Comparison of ENCODE assay signal across 16 mouse cellular contexts in the genomic region with DNA sequence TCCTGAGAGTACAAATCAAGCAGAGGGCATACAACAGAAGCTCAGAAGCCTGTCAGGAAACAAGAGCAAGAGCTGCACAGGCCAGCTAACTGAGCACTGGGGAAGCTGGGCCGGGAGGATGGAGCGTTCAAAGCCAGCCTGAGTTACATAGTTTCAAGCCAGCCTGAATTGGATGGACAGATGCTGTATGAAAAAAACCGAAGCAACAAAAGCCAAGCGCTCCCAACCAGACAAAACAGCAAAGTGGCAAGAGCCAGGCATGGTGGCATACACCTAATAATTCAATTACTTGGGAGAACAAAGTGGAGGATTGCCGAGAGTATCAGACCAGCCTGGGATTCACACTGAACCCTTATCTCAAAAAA. TPM values are rescaled to one million over a fixed set of nuclear protein-coding genes. Genes with fewer than 3 reads are reported as not detected.
DNase-seq lines count a peak whose midpoint lies in the region; ATAC-seq and TF ChIP-seq lines count a peak whose summit lies in the region.
"Had no signal": no experiment of that assay in that cellular context is flagged by ENCODE, and none has a peak within 500 bp of the region (broad histone marks: within the 10 kb centered on the region; RNA-seq: fewer than 3 reads in every experiment).

No protein-coding gene starts in this region.

- no peak; the same call in 1 of the 2 replicates for ATAC-seq in heart, embryonic 11.5 days (replicated peaks; ENCODE audit: insufficient number of reproducible peaks, low FRiP score, low TSS enrichment)
- ATAC-seq in lung, embryonic 15.5 days (ENCODE audit: borderline replicate concordance, extremely low read depth, low FRiP score, low TSS enrichment), result no peak
- no peak for ATAC-seq in lung, postnatal 0 days
- ATAC-seq in heart, postnatal 0 days (ENCODE audit: insufficient read depth, low read depth), result no peak
- no peak for ATAC-seq in liver, postnatal 0 days
- ATAC-seq in midbrain, embryonic 14.5 days (ENCODE audit: low FRiP score, low TSS enrichment), result no peak
- no peak for ATAC-seq in midbrain, embryonic 11.5 days (ENCODE audit: low FRiP score)
- ATAC-seq: midbrain, embryonic 15.5 days had no signal

- H3K4me2 ChIP-seq in heart, embryonic 11.5 days, result peak overlapping the region; percentile 61
- H3K4me2 ChIP-seq in lung, embryonic 15.5 days, result peak overlapping the region; percentile 48
- no peak overlapping the region for H3K4me2 ChIP-seq in lung, postnatal 0 days (replicated peaks; ENCODE audit: low read depth, low read length)
- H3K4me2 ChIP-seq in heart, postnatal 0 days (ENCODE audit: low read depth, low read length), result peak overlapping the region; percentile 51
- peak overlapping the region; percentile 71 for H3K4me2 ChIP-seq in liver, postnatal 0 days (ENCODE audit: low read depth, low read length)
- no peak overlapping the region for H3K4me2 ChIP-seq in midbrain, embryonic 14.5 days (ENCODE audit: low read length)
- no peak overlapping the region for H3K4me2 ChIP-seq in midbrain, embryonic 11.5 days
- H3K4me2 ChIP-seq: forebrain, embryonic 12.5 days; midbrain, embryonic 15.5 days; neural tube, embryonic 12.5 days had no signal

- 51% methylated on average over 5 of the region's 5 CpGs for WGBS in heart, embryonic 11.5 days (ENCODE audit: insufficient replicate concordance)
- 56% methylated on average over 5 of the region's 5 CpGs for WGBS in lung, embryonic 15.5 days
- 54% methylated on average over 5 of the region's 5 CpGs for WGBS in lung, postnatal 0 days
- WGBS in heart, postnatal 0 days, result 42% methylated on average over 5 of the region's 5 CpGs
- 35% methylated on average over 5 of the region's 5 CpGs for WGBS in liver, postnatal 0 days (ENCODE audit: insufficient replicate concordance)
- 62% methylated on average over 5 of the region's 5 CpGs for WGBS in midbrain, embryonic 14.5 days
- 73% methylated on average over 5 of the region's 5 CpGs for WGBS in midbrain, embryonic 11.5 days

- no peak for TF ChIP-seq CTCF in lung, postnatal 0 days (IDR thresholded peaks at IDR 0.05)
- TF ChIP-seq CTCF in heart, postnatal 0 days (IDR thresholded peaks at IDR 0.05; ENCODE audit: low read depth), result no peak
- no peak for TF ChIP-seq CTCF in liver, postnatal 0 days (IDR thresholded peaks at IDR 0.05; ENCODE audit: low read depth)

- no peaks in the 10 kb centered on the region for H3K9me3 ChIP-seq in heart, embryonic 11.5 days (replicated peaks; ENCODE audit: control insufficient read depth, low read length)
- no peaks in the 10 kb centered on the region for H3K9me3 ChIP-seq in lung, embryonic 15.5 days
- no peaks in the 10 kb centered on the region for H3K9me3 ChIP-seq in lung, postnatal 0 days (ENCODE audit: low read length)
- H3K9me3 ChIP-seq in heart, postnatal 0 days (replicated peaks; ENCODE audit: control insufficient read depth, low read length), result no peaks in the 10 kb centered on the region; the same call in 1 of the 2 replicates
- no peaks in the 10 kb centered on the region for H3K9me3 ChIP-seq in liver, postnatal 0 days (ENCODE audit: low read length)
- H3K9me3 ChIP-seq in midbrain, embryonic 14.5 days (ENCODE audit: control insufficient read depth, low read length), result no peaks in the 10 kb centered on the region
- H3K9me3 ChIP-seq in midbrain, embryonic 11.5 days (ENCODE audit: control insufficient read depth, low read length), result no peaks in the 10 kb centered on the region
- H3K9me3 ChIP-seq: forebrain, embryonic 12.5 days; hindbrain, embryonic 15.5 days; midbrain, embryonic 15.5 days; neural tube, embryonic 12.5 days had no signal

- no peaks in the 10 kb centered on the region for H3K36me3 ChIP-seq in heart, embryonic 11.5 days (ENCODE audit: control insufficient read depth, insufficient read depth, low read length)
- H3K36me3 ChIP-seq in lung, embryonic 15.5 days, result no peaks in the 10 kb centered on the region
- no peaks in the 10 kb centered on the region for H3K36me3 ChIP-seq in lung, postnatal 0 days (ENCODE audit: insufficient read depth, low read length)
- H3K36me3 ChIP-seq in heart, postnatal 0 days (replicated peaks; ENCODE audit: control insufficient read depth, insufficient read depth, low read length), result no peaks in the 10 kb centered on the region
- H3K36me3 ChIP-seq in liver, postnatal 0 days (replicated peaks; ENCODE audit: insufficient read depth, low read length), result no peaks in the 10 kb centered on the region
- no peaks in the 10 kb centered on the region for H3K36me3 ChIP-seq in midbrain, embryonic 14.5 days (ENCODE audit: control insufficient read depth, insufficient read depth, low read length)
- no peaks in the 10 kb centered on the region for H3K36me3 ChIP-seq in midbrain, embryonic 11.5 days (ENCODE audit: control insufficient read depth, insufficient read depth, low read length)
- H3K36me3 ChIP-seq: embryonic facial prominence, embryonic 13.5 days; forebrain, embryonic 12.5 days; hindbrain, embryonic 15.5 days; midbrain, embryonic 15.5 days; neural tube, embryonic 12.5 days had no signal

- H3K4me3 ChIP-seq in heart, embryonic 11.5 days (ENCODE audit: low read depth, low read length), result no peak overlapping the region
- no peak overlapping the region for H3K4me3 ChIP-seq in lung, embryonic 15.5 days
- no peak overlapping the region for H3K4me3 ChIP-seq in lung, postnatal 0 days (ENCODE audit: low read depth, low read length)
- H3K4me3 ChIP-seq in heart, postnatal 0 days (ENCODE audit: low read depth, low read length), result no peak overlapping the region
- peak overlapping the region; percentile 36; the same call in 1 of the 2 replicates for H3K4me3 ChIP-seq in liver, postnatal 0 days (ENCODE audit: low read depth, low read length)
- no peak overlapping the region for H3K4me3 ChIP-seq in midbrain, embryonic 14.5 days (replicated peaks; ENCODE audit: low read depth, low read length)
- no peak overlapping the region for H3K4me3 ChIP-seq in midbrain, embryonic 11.5 days (ENCODE audit: low read depth, low read length)
- H3K4me3 ChIP-seq: embryonic facial prominence, embryonic 13.5 days; forebrain, embryonic 12.5 days; hindbrain, embryonic 15.5 days; midbrain, embryonic 15.5 days; neural tube, embryonic 12.5 days had no signal

- no peak for TF ChIP-seq EP300 in lung, postnatal 0 days (IDR thresholded peaks at IDR 0.05)
- TF ChIP-seq EP300 in heart, postnatal 0 days (IDR thresholded peaks at IDR 0.05; ENCODE audit: low read depth), result no peak
- TF ChIP-seq EP300 in liver, postnatal 0 days (IDR thresholded peaks at IDR 0.05; ENCODE audit: low read depth), result no peak

- 0 out of 2 replicates have a peak overlapping the region, but pooled peaks have one; percentile 34 for H3K9ac ChIP-seq in heart, embryonic 11.5 days (ENCODE audit: low read depth, low read length)
- H3K9ac ChIP-seq in lung, embryonic 15.5 days, result no peak overlapping the region
- no peak overlapping the region for H3K9ac ChIP-seq in lung, postnatal 0 days (replicated peaks; ENCODE audit: low read depth)
- no peak overlapping the region for H3K9ac ChIP-seq in heart, postnatal 0 days (replicated peaks; ENCODE audit: low read depth, low read length)
- H3K9ac ChIP-seq in liver, postnatal 0 days (replicated peaks), result no peak overlapping the region
- no peak overlapping the region for H3K9ac ChIP-seq in midbrain, embryonic 14.5 days (replicated peaks; ENCODE audit: low read length)
- no peak overlapping the region for H3K9ac ChIP-seq in midbrain, embryonic 11.5 days (ENCODE audit: low read length)
- H3K9ac ChIP-seq: embryonic facial prominence, embryonic 13.5 days; forebrain, embryonic 12.5 days; hindbrain, embryonic 15.5 days; midbrain, embryonic 15.5 days; neural tube, embryonic 12.5 days had no signal

- H3K27me3 ChIP-seq in heart, embryonic 11.5 days (ENCODE audit: control insufficient read depth, insufficient read depth, low read length), result no peaks in the 10 kb centered on the region
- no peaks in the 10 kb centered on the region for H3K27me3 ChIP-seq in lung, embryonic 15.5 days
- no peaks in the 10 kb centered on the region for H3K27me3 ChIP-seq in lung, postnatal 0 days (replicated peaks; ENCODE audit: insufficient read depth, low read length)
- H3K27me3 ChIP-seq in heart, postnatal 0 days (ENCODE audit: control insufficient read depth, insufficient read depth, low read length), result no peaks in the 10 kb centered on the region
- no peaks in the 10 kb centered on the region for H3K27me3 ChIP-seq in liver, postnatal 0 days (ENCODE audit: insufficient read depth, low read length)
- no peaks in the 10 kb centered on the region for H3K27me3 ChIP-seq in midbrain, embryonic 14.5 days (ENCODE audit: control insufficient read depth, insufficient read depth, low read length)
- no peaks in the 10 kb centered on the region for H3K27me3 ChIP-seq in midbrain, embryonic 11.5 days (ENCODE audit: control insufficient read depth, insufficient read depth, low read length)
- H3K27me3 ChIP-seq: embryonic facial prominence, embryonic 13.5 days; forebrain, embryonic 12.5 days; hindbrain, embryonic 15.5 days; midbrain, embryonic 15.5 days; neural tube, embryonic 12.5 days had no signal

- H3K4me1 ChIP-seq in heart, embryonic 11.5 days (ENCODE audit: control insufficient read depth, insufficient read depth, low read length), result peaks cover 22% of the 10 kb centered on the region
- H3K4me1 ChIP-seq in lung, embryonic 15.5 days, result peaks cover 19% of the 10 kb centered on the region
- peaks cover 5% of the 10 kb centered on the region; the same call in 1 of the 2 replicates for H3K4me1 ChIP-seq in lung, postnatal 0 days (ENCODE audit: insufficient read depth, low read depth, low read length)
- peaks cover 12% of the 10 kb centered on the region; the same call in 1 of the 2 replicates for H3K4me1 ChIP-seq in heart, postnatal 0 days (ENCODE audit: control insufficient read depth, insufficient read depth)
- H3K4me1 ChIP-seq in liver, postnatal 0 days (ENCODE audit: insufficient read depth), result peaks cover 21% of the 10 kb centered on the region
- H3K4me1 ChIP-seq in midbrain, embryonic 14.5 days (ENCODE audit: control insufficient read depth, insufficient read depth, low read length), result peaks cover 8% of the 10 kb centered on the region; the same call in 1 of the 2 replicates
- H3K4me1 ChIP-seq in midbrain, embryonic 11.5 days (ENCODE audit: control insufficient read depth, insufficient read depth, low read length), result peaks cover 11% of the 10 kb centered on the region; the same call in 1 of the 2 replicates

- H3K27ac ChIP-seq in heart, embryonic 11.5 days (ENCODE audit: low read depth, low read length), result peak overlapping the region; percentile 59
- no peak overlapping the region for H3K27ac ChIP-seq in lung, embryonic 15.5 days
- H3K27ac ChIP-seq in lung, postnatal 0 days (ENCODE audit: low read length), result no peak overlapping the region
- no peak overlapping the region for H3K27ac ChIP-seq in heart, postnatal 0 days (ENCODE audit: low read depth)
- peak overlapping the region; percentile 78; the same call in 1 of the 2 replicates for H3K27ac ChIP-seq in liver, postnatal 0 days (ENCODE audit: low read depth)
- H3K27ac ChIP-seq in midbrain, embryonic 14.5 days (replicated peaks; ENCODE audit: low read depth, low read length), result no peak overlapping the region
- H3K27ac ChIP-seq in midbrain, embryonic 11.5 days (ENCODE audit: low read depth, low read length), result no peak overlapping the region
- H3K27ac ChIP-seq: embryonic facial prominence, embryonic 13.5 days; forebrain, embryonic 12.5 days; hindbrain, embryonic 15.5 days; midbrain, embryonic 15.5 days; neural tube, embryonic 12.5 days had no signal

- DNase-seq in heart, adult 9 months (ENCODE audit: low spot score in 2 of 2), result no peak
- no peak for DNase-seq in lung, postnatal 0 days (ENCODE audit: low spot score)
- no peak for DNase-seq in heart, postnatal 0 days (ENCODE audit: low spot score)
- no peak for DNase-seq in liver, postnatal 0 days
- no peak for DNase-seq in midbrain, embryonic 14.5 days
- no peak for DNase-seq in midbrain, embryonic 11.5 days (ENCODE audit: low spot score, missing footprints)
- DNase-seq: cerebellum, postnatal 36 days had no signal

RNA-seq across cellular contexts. Expression of a gene that starts 3.7 kb away (rescaled TPM):
- polyA plus RNA-seq in heart, embryonic 11.5 days (2014; fragmentation: Nextera tagmentation; extraction: Ambion mirVana), result not detected in 2 replicates
- 0.45 TPM in 1 of 2 replicates, not detected in the other for polyA plus RNA-seq in lung, embryonic 15.5 days (2015; fragmentation: Nextera tagmentation; extraction: Ambion mirVana)
- not detected in 2 replicates for polyA plus RNA-seq in lung, postnatal 0 days (2015; fragmentation: Nextera tagmentation; extraction: Ambion mirVana)
- not detected in 2 replicates for total RNA-seq in heart, postnatal 0 days (2014; rRNA removed; ENCODE audit: low replicate concordance)
- polyA plus RNA-seq in heart, postnatal 0 days (2015; fragmentation: Nextera tagmentation; extraction: Ambion mirVana), result not detected in 2 replicates
- polyA plus RNA-seq in liver, postnatal 0 days (2015; fragmentation: Nextera tagmentation; extraction: Ambion mirVana), result not detected in 2 replicates
- polyA plus RNA-seq in midbrain, embryonic 14.5 days (2014; fragmentation: Nextera tagmentation; extraction: Ambion mirVana), result not detected in 2 replicates
- not detected in 2 replicates for polyA plus RNA-seq in midbrain, embryonic 11.5 days (2014; fragmentation: Nextera tagmentation; extraction: Ambion mirVana)
- total RNA-seq: gastrocnemius, postnatal 10 days had no signal
- polyA plus RNA-seq: embryonic facial prominence, embryonic 13.5 days; forebrain, embryonic 12.5 days; hindbrain, embryonic 15.5 days; midbrain, embryonic 15.5 days; neural tube, embryonic 12.5 days; stomach, embryonic 16.5 days had no signal

Comparison
In these comparisons a context has a peak if more than half of its experiments do, and no peak if none do; other contexts are left out.
1. H3K27ac ChIP-seq: peak in heart, embryonic 11.5 days (single experiment) and liver, postnatal 0 days (single experiment); none in lung, embryonic 15.5 days (single experiment), lung, postnatal 0 days (single experiment), heart, postnatal 0 days (single experiment), midbrain, embryonic 14.5 days (single experiment) and midbrain, embryonic 11.5 days (single experiment).
2. H3K4me2 ChIP-seq: peak in heart, embryonic 11.5 days (single experiment), lung, embryonic 15.5 days (single experiment), heart, postnatal 0 days (single experiment) and liver, postnatal 0 days (single experiment); none in lung, postnatal 0 days (single experiment), midbrain, embryonic 14.5 days (single experiment) and midbrain, embryonic 11.5 days (single experiment).